Mouse (Mus musculus): Measurements from ENCODE around the gene Tbc1d17.
A peak's percentile ranks its signal among the peaks of the same experiment; 100 is the strongest.

The Tbc1d17 gene

GRCm38 (mm10) chr7:44868919-44869696 lies 20.2 kb upstream of the Tbc1d17 start:
- no peak for DNase-seq (ENCODE audit: low spot score in 2 of 2)

DNA sequence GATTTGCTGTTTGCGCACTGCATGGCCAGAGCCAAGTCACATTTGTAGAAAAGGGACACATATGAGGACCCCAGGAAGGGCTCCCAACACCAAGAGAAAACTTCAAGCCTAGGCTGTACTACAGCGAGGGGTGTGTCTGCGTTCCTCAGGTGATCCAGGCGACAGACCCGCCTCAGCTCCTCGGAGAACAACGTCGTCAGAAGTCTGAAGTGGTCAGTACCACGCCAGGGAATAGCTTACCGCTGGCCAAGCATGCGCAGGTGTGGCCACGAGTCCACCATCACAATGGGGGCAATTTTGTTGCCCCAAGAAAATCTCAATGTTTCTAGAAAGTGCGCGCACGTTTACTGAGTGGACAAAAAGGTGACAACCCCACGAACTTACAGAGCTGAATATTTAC lies 19.6 kb upstream of the Tbc1d17 start:
- DNase-seq (ENCODE audit: low spot score in 2 of 2) = no peak

GRCm38 (mm10) chr7:44867802-44868201 lies 18.9 kb upstream of the Tbc1d17 start:
- DNase-seq (ENCODE audit: low spot score in 2 of 2) = no peak

- no peak for DNase-seq (ENCODE audit: low spot score in 2 of 2)
These were observed 18.3 kb upstream of the Tbc1d17 start for GRCm38 (mm10) chr7:44867010-44867702.

- DNase-seq (ENCODE audit: low spot score in 2 of 2) = no peak
These were observed 17.6 kb upstream of the Tbc1d17 start for GRCm38 (mm10) chr7:44866276-44867009.

- DNase-seq (ENCODE audit: low spot score in 2 of 2) = no peak
These were observed 16.0 kb upstream of the Tbc1d17 start for GRCm38 (mm10) chr7:44864595-44865542.

GRCm38 (mm10) chr7:44863982-44864494 lies 15.2 kb upstream of the Tbc1d17 start:
- DNase-seq (ENCODE audit: low spot score in 2 of 2) = no peak

- DNase-seq (ENCODE audit: low spot score in 2 of 2) = no peak
These were observed 14.3 kb upstream of the Tbc1d17 start for GRCm38 (mm10) chr7:44863210-44863609.

DNA sequence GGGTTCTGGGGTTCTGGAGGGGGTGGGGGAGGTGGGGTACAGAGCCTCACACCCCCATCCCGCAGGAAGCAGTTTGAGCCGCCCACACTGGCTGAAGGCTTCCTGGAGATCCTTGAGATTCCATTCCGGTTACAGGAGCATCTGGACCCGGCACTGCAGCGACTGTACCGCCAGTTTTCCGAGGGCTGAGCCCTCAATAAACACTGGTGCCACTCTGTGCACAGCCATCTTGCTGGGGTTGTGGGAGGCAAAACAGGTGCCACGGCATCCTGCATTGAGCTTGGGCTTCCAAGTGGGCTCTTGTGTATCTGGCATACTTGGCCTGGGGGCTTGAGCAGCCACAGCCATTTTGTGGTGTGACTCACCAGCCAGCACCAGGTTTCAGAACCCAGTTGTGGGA lies 13.6 kb upstream of the Tbc1d17 start:
- DNase-seq (ENCODE audit: low spot score in 2 of 2) = no peak

- no peak for DNase-seq (ENCODE audit: low spot score in 2 of 2)
These were observed 12.5 kb upstream of the Tbc1d17 start for GRCm38 (mm10) chr7:44861429-44861816.

DNA sequence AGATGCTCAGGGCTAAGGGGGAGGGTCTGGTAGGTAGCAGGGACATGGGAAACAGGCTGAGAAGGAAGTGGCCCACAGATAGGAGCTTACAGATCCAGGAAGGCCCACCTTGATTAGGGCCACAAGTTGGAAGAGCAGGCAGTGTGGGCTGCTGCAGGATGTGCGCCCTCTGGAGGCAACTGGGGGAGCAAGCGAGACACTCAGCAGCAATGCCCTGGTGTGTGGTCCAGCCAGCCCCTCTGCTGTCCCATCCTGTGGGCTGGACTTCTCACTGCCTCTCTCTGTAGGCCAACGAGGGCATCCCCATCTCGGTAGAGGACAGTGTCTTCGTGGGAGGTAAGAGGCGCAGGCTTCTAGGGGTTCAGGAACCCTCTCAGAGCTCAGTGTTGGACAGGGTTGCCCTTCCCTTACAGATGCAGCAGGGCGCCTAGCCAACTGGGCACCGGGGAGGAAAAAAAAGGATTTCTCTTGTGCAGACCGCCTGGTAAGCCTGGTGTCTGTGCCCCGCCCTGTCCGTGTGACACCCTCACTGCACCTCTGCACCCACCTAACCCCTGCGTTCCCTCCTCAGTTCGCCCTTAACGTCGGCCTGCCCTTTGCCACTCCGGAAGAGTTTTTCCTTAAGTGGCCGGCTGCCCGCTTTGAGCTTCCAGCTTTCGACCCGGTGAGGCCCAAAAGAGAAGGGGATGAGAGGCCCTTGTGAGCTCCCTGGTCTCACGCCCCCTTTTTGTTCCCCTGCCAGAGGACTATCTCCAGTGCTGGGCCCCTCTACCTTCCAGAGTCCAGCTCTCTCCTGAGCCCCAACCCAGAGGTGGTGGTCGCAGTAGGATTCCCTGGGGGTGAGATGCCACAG lies 11.9 kb upstream of the Tbc1d17 start:
- peak; percentile 66 to 72 for DNase-seq (ENCODE audit: low spot score in 2 of 2)

- no peak for DNase-seq (ENCODE audit: low spot score in 2 of 2)
These were observed 11.0 kb upstream of the Tbc1d17 start for GRCm38 (mm10) chr7:44859896-44860295.

GRCm38 (mm10) chr7:44857905-44858304 lies 9.0 kb upstream of the Tbc1d17 start:
- no peak for DNase-seq (ENCODE audit: low spot score in 2 of 2)

DNA sequence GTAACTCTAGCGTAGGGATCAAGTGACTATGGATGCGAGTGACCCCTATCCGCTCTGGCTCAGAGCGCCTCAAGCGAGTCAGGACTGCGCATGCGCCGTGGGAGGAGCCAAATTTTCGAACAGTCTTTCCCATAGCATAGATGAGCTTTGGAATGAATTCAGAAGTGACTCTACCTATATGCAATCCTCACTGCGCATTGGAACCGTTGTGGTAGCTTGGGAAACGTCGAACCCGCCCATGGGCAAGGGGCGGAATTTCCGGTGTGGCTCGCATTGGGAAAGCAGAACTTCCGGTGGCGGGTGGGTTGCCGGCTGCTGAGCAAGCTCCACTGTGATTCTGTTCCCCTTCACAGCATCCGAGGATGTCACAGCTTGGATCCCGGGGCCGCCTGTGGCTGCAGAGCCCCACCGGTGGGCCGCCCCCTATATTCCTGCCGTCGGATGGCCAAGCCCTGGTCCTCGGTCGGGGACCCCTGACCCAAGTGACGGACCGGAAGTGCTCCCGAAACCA lies 8.2 kb upstream of the Tbc1d17 start, which contains the start of gene Pnkp:
Pnkp (plus strand) TSS at position 98 of the 511 bp plus-strand sequence.
- DNase-seq (ENCODE audit: low spot score in 2 of 2) = peak; percentile 95

DNA sequence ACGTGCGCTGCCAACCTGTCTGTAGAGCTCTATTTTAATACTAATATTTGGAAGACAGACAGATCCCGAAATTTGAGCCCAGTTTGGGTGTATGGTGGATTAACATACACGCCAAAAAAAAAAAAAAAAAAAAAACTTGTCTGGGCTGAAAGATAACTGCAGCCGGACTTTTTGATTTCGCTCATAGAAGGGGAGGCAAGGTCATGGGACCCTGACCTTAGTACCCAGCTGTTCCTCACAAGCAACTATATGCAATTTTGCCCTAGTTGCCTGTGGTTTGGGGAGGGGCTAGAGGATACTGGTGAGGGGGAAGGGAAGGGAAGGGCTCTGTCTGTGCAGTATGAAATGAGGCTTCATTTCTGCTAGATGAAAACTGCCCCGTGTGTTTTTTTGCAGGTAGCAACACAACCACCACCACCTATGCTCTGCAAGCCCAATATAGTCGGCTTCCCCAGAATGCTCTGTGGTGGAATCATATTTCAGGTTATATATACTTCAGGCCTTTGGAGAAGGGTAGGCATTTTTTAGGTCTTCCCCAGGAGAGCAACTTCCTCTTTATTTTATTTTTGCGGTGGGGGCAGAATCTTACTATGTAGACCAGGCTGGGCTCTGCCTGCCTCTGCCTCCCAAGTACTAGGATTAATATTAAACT lies 7.5 kb upstream of the Tbc1d17 start:
- no peak for DNase-seq (ENCODE audit: low spot score in 2 of 2)

DNA sequence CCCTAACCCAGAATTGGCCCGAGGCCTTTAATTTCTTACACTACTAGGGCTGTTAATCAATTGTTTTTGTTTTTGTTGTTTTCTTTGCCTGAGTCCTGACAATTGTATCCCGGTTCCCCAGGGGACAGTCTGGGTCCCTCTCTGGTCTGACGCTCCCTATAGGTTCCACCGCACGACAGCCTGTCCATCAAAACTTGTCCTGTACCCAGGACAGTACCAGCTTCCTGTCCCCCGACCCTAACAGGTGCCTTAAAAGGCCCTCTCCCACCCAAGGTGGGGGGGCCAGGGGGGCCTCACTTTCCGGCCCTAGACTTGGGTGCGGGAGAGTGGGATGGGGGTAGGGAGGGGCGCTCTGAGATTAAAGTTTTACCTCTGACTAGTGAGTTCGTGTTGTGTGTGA lies 6.2 kb upstream of the Tbc1d17 start:
- no peak for DNase-seq (ENCODE audit: low spot score in 2 of 2)

DNA sequence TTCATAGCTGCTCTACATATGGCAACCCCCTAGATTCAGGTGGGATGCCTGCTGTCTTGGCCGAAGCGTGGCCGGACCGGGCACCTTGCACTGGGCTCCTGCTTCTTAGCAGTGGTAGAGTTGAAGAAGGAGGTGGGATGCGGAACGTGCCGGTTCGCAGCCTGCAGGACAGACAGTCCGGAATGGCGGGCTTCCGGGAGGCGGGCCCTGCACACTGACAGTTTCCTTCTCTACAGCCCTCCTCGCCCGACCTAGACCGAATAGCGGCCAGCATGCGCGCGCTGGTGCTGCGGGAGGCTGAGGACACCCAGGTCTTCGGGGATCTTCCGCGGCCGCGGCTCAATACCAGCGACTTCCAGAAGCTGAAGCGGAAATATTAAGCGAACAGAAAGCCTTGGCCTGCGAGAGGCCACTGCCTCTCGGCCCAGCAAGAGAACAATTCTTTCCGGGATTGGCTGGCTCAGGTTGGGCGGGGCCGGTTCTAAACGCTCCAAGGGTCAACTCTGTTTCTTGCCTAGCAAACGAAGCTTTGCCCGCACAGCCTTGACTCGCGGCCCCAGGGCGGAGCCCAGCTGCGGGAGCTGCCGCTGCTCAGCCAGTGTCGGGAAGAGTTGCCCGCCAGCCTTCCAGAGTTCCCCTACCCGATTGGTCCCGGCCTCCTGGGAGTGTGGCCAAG lies 5.6 kb upstream of the Tbc1d17 start:
- peak; percentile 60 to 73 for DNase-seq (ENCODE audit: low spot score in 2 of 2)

DNA sequence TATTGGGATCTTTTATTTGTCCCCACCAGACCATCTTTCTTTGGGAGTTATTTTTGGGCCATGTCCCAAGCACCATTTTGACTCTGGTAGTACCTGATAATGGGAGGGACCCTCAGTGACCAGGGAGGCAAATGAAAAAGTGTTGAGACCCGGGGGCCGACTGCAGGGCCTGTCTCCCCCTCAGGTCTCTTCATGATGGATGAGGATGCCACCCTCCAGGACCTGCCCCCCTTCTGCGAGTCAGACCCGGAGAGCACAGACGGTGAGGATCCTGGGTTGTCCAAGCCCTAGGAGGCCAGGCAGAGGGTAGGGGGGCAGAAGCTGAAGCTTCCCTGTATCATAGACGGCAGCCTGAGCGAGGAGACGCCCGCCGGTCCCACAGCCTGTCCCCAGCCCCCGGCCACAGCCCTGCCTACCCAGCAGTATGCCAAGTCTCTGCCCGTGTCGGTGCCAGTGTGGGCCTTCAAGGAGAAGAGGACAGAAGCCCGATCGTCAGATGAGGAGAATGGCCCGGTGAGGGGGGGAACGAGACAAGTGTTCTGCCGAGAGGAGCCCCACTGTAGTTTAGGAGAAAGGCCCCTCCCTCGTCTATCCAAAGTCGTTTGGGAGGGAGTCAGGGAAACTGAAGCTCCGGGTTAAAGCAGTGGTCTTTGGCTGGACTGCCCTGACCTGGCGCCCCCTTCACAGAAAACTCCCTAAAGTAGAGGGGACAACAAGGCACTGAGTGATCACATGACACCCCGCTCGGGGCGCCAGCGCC lies 4.9 kb upstream of the Tbc1d17 start:
- no peak for DNase-seq (ENCODE audit: low spot score in 2 of 2)

Data from right cerebral cortex, adult 2 months (tissue).